ENCODE assay signal across 8 mouse cellular contexts in the genomic region with DNA sequence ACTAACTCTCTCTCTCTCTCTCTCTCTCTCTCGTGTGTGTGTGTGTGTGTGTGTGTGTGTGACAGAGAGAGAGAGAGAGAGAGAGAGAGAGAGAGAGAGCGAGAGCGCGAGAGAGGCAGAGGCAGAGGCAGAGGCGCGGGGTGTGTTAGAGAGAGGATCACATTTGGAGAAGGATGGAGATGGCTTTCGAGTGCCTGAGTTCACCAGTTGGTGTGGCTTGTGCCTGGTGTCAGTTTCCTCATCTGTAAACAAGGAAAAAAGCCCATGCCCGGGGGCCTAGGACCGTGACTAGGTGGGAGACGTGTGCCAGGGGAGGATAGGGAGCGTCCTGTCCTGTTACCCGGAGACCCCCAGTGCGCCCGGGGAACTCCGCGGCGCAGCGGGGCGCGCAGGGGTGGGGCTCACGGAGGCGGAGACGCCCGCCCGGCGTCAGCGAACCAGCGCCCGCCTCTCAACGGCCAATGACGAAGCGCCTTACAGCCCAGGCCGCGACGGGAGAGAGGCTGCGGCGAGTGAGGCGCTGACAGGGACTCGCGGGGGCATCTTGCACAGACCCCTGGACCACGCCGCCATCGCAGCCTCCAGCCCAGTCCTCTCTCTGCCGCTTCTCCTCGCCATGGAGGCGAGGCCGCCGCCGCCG. TPM values are rescaled to one million over a fixed set of nuclear protein-coding genes. Genes with fewer than 3 reads are reported as not detected.
DNase-seq lines count a peak whose midpoint lies in the region; ATAC-seq and TF ChIP-seq lines count a peak whose summit lies in the region.

A gene (plus strand): TSS at position 485 of the 640 bp plus-strand sequence.

- H3K27ac ChIP-seq in brown adipose tissue, adult 24 weeks (replicated peaks; ENCODE audit: low read depth, low read length): peak within 1 kb of the TSS; percentile 75
- peak within 1 kb of the TSS; percentile 65 to 83; a peak in 3 of 4 replicates for H3K27ac ChIP-seq in heart, embryonic 14.5 days (replicated peaks in 1 of 2; ENCODE audit: control insufficient read depth in 1 of 2, insufficient read depth in 1 of 2, low read depth in 2 of 2, low read length in 2 of 2)
- peak within 1 kb of the TSS; percentile 59; the same call in 1 of the 2 replicates for H3K27ac ChIP-seq in liver, embryonic 14.5 days
- peak within 1 kb of the TSS; percentile 72; the same call in 1 of the 2 replicates for H3K27ac ChIP-seq in neural tube, embryonic 11.5 days (ENCODE audit: low read depth, low read length)
- peak within 1 kb of the TSS; percentile 87 for H3K27ac ChIP-seq in stomach, postnatal 0 days (replicated peaks)

- peak within 1 kb of the TSS; percentile 93 for H3K4me2 ChIP-seq in heart, embryonic 14.5 days (ENCODE audit: low read length)
- H3K4me2 ChIP-seq in liver, embryonic 14.5 days (ENCODE audit: low read depth): peak within 1 kb of the TSS; percentile 74
- H3K4me2 ChIP-seq in neural tube, embryonic 11.5 days (ENCODE audit: low read depth): peak within 1 kb of the TSS; percentile 82
- peak within 1 kb of the TSS; percentile 84 for H3K4me2 ChIP-seq in stomach, postnatal 0 days (replicated peaks; ENCODE audit: low read depth)

- H3K27me3 ChIP-seq in heart, embryonic 14.5 days (ENCODE audit: control insufficient read depth, insufficient read depth, low read length): 0 out of 2 replicates have a peak, but pooled peaks cover 11% of the 10 kb centered on the region
- peaks cover 6% of the 10 kb centered on the region for H3K27me3 ChIP-seq in liver, embryonic 14.5 days (ENCODE audit: control insufficient read depth, insufficient read depth, low read length)
- 0 out of 2 replicates have a peak, but pooled peaks cover 3% of the 10 kb centered on the region for H3K27me3 ChIP-seq in neural tube, embryonic 11.5 days (ENCODE audit: control insufficient read depth, insufficient read depth, low read length)
- H3K27me3 ChIP-seq in stomach, postnatal 0 days (ENCODE audit: control insufficient read depth, insufficient read depth, low read length): no peaks in the 10 kb centered on the region

- H3K36me3 ChIP-seq in heart, embryonic 14.5 days (ENCODE audit: control insufficient read depth, insufficient read depth, low read length): 0 out of 2 replicates have a peak, but pooled peaks cover 4% of the 10 kb centered on the region
- no peaks in the 10 kb centered on the region; the same call in 1 of the 2 replicates for H3K36me3 ChIP-seq in liver, embryonic 14.5 days (replicated peaks; ENCODE audit: control insufficient read depth, insufficient read depth, low read depth)
- H3K36me3 ChIP-seq in neural tube, embryonic 11.5 days (ENCODE audit: control insufficient read depth, insufficient read depth, low read length): no peaks in the 10 kb centered on the region
- no peaks in the 10 kb centered on the region for H3K36me3 ChIP-seq in stomach, postnatal 0 days (ENCODE audit: control insufficient read depth, insufficient read depth, low read length)

- ATAC-seq in heart, embryonic 14.5 days (ENCODE audit: insufficient number of reproducible peaks, insufficient read depth, low FRiP score, low read depth): peak; percentile 97
- peak; percentile 99 for ATAC-seq in liver, embryonic 14.5 days (ENCODE audit: insufficient read depth)
- ATAC-seq in neural tube, embryonic 11.5 days (ENCODE audit: insufficient read depth, low FRiP score, low TSS enrichment): peak; percentile 95
- peak; percentile 96 for ATAC-seq in stomach, postnatal 0 days (ENCODE audit: low FRiP score, low TSS enrichment)

- H3K9me3 ChIP-seq in heart, embryonic 14.5 days (ENCODE audit: control insufficient read depth, low read length): no peaks in the 10 kb centered on the region
- no peaks in the 10 kb centered on the region for H3K9me3 ChIP-seq in liver, embryonic 14.5 days (ENCODE audit: control insufficient read depth, low read length)
- no peaks in the 10 kb centered on the region for H3K9me3 ChIP-seq in neural tube, embryonic 11.5 days (ENCODE audit: control insufficient read depth, low read length)
- no peaks in the 10 kb centered on the region for H3K9me3 ChIP-seq in stomach, postnatal 0 days (ENCODE audit: control insufficient read depth, low read length)

- under 1% methylated on average over 43 of the region's 50 CpGs for WGBS in heart, embryonic 14.5 days
- WGBS in liver, embryonic 14.5 days (ENCODE audit: insufficient replicate concordance): 1% methylated on average over 50 of the region's 50 CpGs
- WGBS in neural tube, embryonic 11.5 days: under 1% methylated on average over 42 of the region's 50 CpGs
- WGBS in stomach, postnatal 0 days: under 1% methylated on average over 39 of the region's 50 CpGs

- TF ChIP-seq CTCF in liver, embryonic 14.5 days (IDR thresholded peaks at IDR 0.05; ENCODE audit: low read depth): no peak
- TF ChIP-seq CTCF in stomach, postnatal 0 days (IDR thresholded peaks at IDR 0.05; ENCODE audit: low read depth): no peak

- peak within 1 kb of the TSS; percentile 92 for H3K4me3 ChIP-seq in brown adipose tissue, adult 24 weeks (ENCODE audit: insufficient read depth, low read depth, low read length)
- peak within 1 kb of the TSS; percentile 82 to 95 for H3K4me3 ChIP-seq in heart, embryonic 14.5 days (ENCODE audit: control insufficient read depth in 1 of 2, insufficient read depth in 1 of 2, low read depth in 1 of 2, low read length in 2 of 2)
- peak within 1 kb of the TSS; percentile 70 to 83 for H3K4me3 ChIP-seq in liver, embryonic 14.5 days (ENCODE audit: insufficient read depth in 1 of 2, low read depth in 2 of 2, low read length in 2 of 2)
- peak within 1 kb of the TSS; percentile 92 for H3K4me3 ChIP-seq in neural tube, embryonic 11.5 days (ENCODE audit: low read depth, low read length)
- H3K4me3 ChIP-seq in stomach, postnatal 0 days (ENCODE audit: low read depth, low read length): peak within 1 kb of the TSS; percentile 70

- peaks cover 5% of the 10 kb centered on the region for H3K4me1 ChIP-seq in brown adipose tissue, adult 24 weeks (ENCODE audit: control insufficient read depth, insufficient read depth, insufficient read length, low read length)
- H3K4me1 ChIP-seq in heart, embryonic 14.5 days (ENCODE audit: control insufficient read depth in 2 of 2, insufficient read depth in 2 of 2, low read length in 2 of 2): peaks cover 10 to 34% of the 10 kb centered on the region in 2 experiments
- H3K4me1 ChIP-seq in liver, embryonic 14.5 days (replicated peaks; ENCODE audit: control insufficient read depth in 2 of 2, insufficient read depth in 2 of 2, low read length in 1 of 2): peaks cover 16 to 30% of the 10 kb centered on the region in 2 experiments
- H3K4me1 ChIP-seq in neural tube, embryonic 11.5 days (ENCODE audit: control insufficient read depth, insufficient read depth, low read length): peaks cover 9% of the 10 kb centered on the region
- peaks cover 6% of the 10 kb centered on the region; the same call in 1 of the 2 replicates for H3K4me1 ChIP-seq in stomach, postnatal 0 days (replicated peaks; ENCODE audit: control insufficient read depth, insufficient read depth)

- peak within 1 kb of the TSS; percentile 89 for H3K9ac ChIP-seq in heart, embryonic 14.5 days (ENCODE audit: low read length)
- H3K9ac ChIP-seq in liver, embryonic 14.5 days (replicated peaks): peak within 1 kb of the TSS; percentile 90
- peak within 1 kb of the TSS; percentile 87 for H3K9ac ChIP-seq in neural tube, embryonic 11.5 days (ENCODE audit: low read length)
- peak within 1 kb of the TSS; percentile 81 for H3K9ac ChIP-seq in stomach, postnatal 0 days (ENCODE audit: low read length)

- TF ChIP-seq EP300 in liver, embryonic 14.5 days (IDR thresholded peaks at IDR 0.05; ENCODE audit: low read depth): no peak
- no peak for TF ChIP-seq EP300 in stomach, postnatal 0 days (optimal IDR thresholded peaks at IDR 0.05)

- DNase-seq in CD4-positive, CD25-positive, alpha-beta regulatory T cell, adult 2 months (ENCODE audit: low read depth, low spot score): peak; percentile 93
- DNase-seq in fibroblast of lung, adult 2 months (ENCODE audit: low read depth): peak; percentile 52
- peak; percentile 90 to 95 for DNase-seq in kidney, postnatal 25 days
- peak; percentile 76 to 79 (median 77) for DNase-seq in liver, embryonic 14.5 days (ENCODE audit: low read depth in 3 of 3, low spot score in 3 of 3)
- peak; percentile 93 for DNase-seq in neural tube, embryonic 11.5 days (ENCODE audit: low spot score)
- peak; percentile 91 for DNase-seq in stomach, postnatal 0 days (ENCODE audit: low spot score)

RNA-seq across cellular contexts. Expression of the gene that starts here (rescaled TPM):
- 38.6 and 52.5 TPM in 2 replicates for polyA plus RNA-seq in brown adipose tissue, adult 24 weeks (2012; ENCODE audit: insufficient read depth, insufficient read length, missing spikeins)
- 87.2 and 88.5 TPM in 2 replicates for polyA plus RNA-seq in heart, embryonic 14.5 days (2014; fragmentation: Nextera tagmentation; extraction: Ambion mirVana)
- polyA plus RNA-seq in liver, embryonic 14.5 days (2012; rRNA removed): 14.6 and 19.3 TPM in 2 replicates
- 29.6 and 33.6 TPM in 2 replicates for polyA plus RNA-seq in liver, embryonic 14.5 days (2014; fragmentation: Nextera tagmentation; extraction: Ambion mirVana)
- polyA plus RNA-seq in neural tube, embryonic 11.5 days (2014; fragmentation: Nextera tagmentation; extraction: Ambion mirVana): 103 and 105 TPM in 2 replicates
- 45.1 and 45.7 TPM in 2 replicates for polyA plus RNA-seq in stomach, postnatal 0 days (2015; fragmentation: Nextera tagmentation; extraction: Ambion mirVana)

Comparison
In these comparisons a context has a peak if more than half of its experiments do, and no peak if none do; other contexts are left out.
1. Peak in every context shown above with its lines: DNase-seq, ATAC-seq, H3K4me3 ChIP-seq and H3K27ac ChIP-seq.